Mouse (Mus musculus): ENCODE measurements at regions not wholly inside any gene's neighbourhood (a gene's known extent, or its start where the extent isn't known, plus 50 kb on each side); places are given as distances from the start of the nearest gene placed in this dataset.

- Histone ChIP-seq H3K9ac (ENCODE audit: low read depth, low read length) (no peak overlapping the region), H3K4me2 (replicated peaks; ENCODE audit: low read depth) (no peak overlapping the region), H3K4me3 (ENCODE audit: low read depth, low read length) (no peak overlapping the region), H3K36me3 (ENCODE audit: control insufficient read depth, insufficient read depth) (no peaks in the 10 kb centered on the region), H3K27ac (ENCODE audit: low read depth, low read length) (no peak overlapping the region), H3K9me3 (ENCODE audit: control insufficient read depth) (no peaks in the 10 kb centered on the region), H3K27me3 (replicated peaks; ENCODE audit: control insufficient read depth, insufficient read depth, low read length) (no peaks in the 10 kb centered on the region), H3K4me1 (replicated peaks; ENCODE audit: control insufficient read depth, insufficient read depth, low read length) (no peaks in the 10 kb centered on the region)
- 66% methylated on average over 6 of the region's 6 CpGs for WGBS
- ATAC-seq = no peak
- no peak for TF ChIP-seq CTCF (IDR thresholded peaks at IDR 0.05; ENCODE audit: low read depth)
Measured at GRCm38 (mm10) chr6:100491811-100492210, 179.1 kb downstream of the Shq1 start.

- no peaks in the 10 kb centered on the region for H3K36me3 ChIP-seq (ENCODE audit: control insufficient read depth, insufficient read depth)
- 88% methylated on average over 7 of the region's 7 CpGs for WGBS
- no peak overlapping the region for H3K4me2 ChIP-seq (replicated peaks; ENCODE audit: low read depth)
- H3K9ac ChIP-seq (ENCODE audit: low read depth, low read length) = no peak overlapping the region
- H3K27ac ChIP-seq (ENCODE audit: low read depth, low read length) = no peak overlapping the region
- H3K27me3 ChIP-seq (replicated peaks; ENCODE audit: control insufficient read depth, insufficient read depth, low read length) = no peaks in the 10 kb centered on the region
- no peak for TF ChIP-seq CTCF (IDR thresholded peaks at IDR 0.05; ENCODE audit: low read depth)
- ATAC-seq = no peak
- no peaks in the 10 kb centered on the region for H3K9me3 ChIP-seq (ENCODE audit: control insufficient read depth)
- H3K4me3 ChIP-seq (ENCODE audit: low read depth, low read length) = no peak overlapping the region
- no peaks in the 10 kb centered on the region for H3K4me1 ChIP-seq (replicated peaks; ENCODE audit: control insufficient read depth, insufficient read depth, low read length)
Measured at GRCm38 (mm10) chr6:100490920-100491712, 179.8 kb downstream of the Shq1 start.

DNA sequence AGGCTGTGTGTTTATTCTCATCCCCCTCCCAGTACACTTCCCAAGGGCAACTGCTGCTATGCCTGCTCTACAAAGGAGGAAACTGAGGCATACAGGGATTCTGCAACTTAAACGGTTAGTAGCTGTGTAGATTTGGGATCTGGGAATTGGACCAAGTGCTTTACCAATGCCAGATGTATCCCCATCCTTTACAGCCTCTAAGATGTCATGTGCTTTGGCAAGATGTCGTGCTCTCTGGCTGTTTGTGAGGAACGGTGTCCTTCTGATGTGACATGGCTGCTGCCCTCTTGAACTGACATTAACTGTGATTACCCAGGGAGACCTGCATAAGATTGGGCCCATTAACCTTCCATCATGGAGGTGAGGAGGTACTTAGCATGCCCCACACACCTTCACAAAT, 187.1 kb downstream of the Shq1 start:
- H3K4me3 ChIP-seq (ENCODE audit: low read depth, low read length) = no peak overlapping the region

DNA sequence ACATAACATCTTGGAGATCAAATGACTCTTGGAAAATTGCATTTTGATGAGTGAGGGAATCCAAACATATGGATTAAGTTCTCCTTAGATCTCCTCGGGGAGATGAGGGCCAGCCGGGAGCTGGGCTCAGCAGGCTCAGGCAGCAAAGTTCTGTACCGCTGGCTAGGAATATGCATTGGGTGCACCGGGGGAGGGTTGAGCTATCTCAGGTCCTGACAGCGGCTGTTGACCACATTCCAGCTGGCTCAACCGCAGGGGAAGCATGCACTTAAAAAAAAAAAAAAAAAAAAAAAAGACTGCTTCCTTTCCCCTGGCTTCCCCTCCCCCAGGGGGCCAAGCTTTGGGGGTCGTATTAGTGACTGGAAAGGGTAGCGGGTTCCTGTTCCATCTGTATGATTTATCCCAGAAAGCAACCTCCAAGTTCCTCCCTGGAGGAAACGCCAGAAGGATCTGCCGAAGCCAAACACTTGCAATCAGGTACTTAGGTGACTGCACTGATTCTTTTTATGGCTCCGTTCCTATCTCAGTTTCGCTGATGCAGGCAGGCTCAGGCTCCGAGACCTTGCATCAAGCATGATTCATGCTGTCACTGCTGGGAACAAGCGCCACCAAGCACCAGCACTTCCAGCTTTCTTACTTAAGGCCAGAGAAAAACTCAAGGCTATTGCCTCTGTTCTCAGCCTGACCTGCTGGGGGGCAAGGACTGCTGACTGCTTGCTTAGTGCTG, 187.7 kb downstream of the Shq1 start:
- WGBS = 8% methylated on average over 14 of the region's 14 CpGs
- Histone ChIP-seq H3K27me3 (replicated peaks; ENCODE audit: control insufficient read depth, insufficient read depth, low read length) (peaks cover 3% of the 10 kb centered on the region; the same call in 1 of the 2 replicates), H3K4me1 (replicated peaks; ENCODE audit: control insufficient read depth, insufficient read depth, low read length) (no peaks in the 10 kb centered on the region), H3K9me3 (ENCODE audit: control insufficient read depth) (no peaks in the 10 kb centered on the region), H3K27ac (ENCODE audit: low read depth, low read length) (no peak overlapping the region), H3K36me3 (ENCODE audit: control insufficient read depth, insufficient read depth) (no peaks in the 10 kb centered on the region), H3K4me3 (ENCODE audit: low read depth, low read length) (no peak overlapping the region), H3K4me2 (replicated peaks; ENCODE audit: low read depth) (peak overlapping the region; percentile 27), H3K9ac (ENCODE audit: low read depth, low read length) (no peak overlapping the region; the same call in 1 of the 2 replicates)
- no peak for TF ChIP-seq CTCF (IDR thresholded peaks at IDR 0.05; ENCODE audit: low read depth)
- no peak; the same call in 1 of the 2 replicates for ATAC-seq

More for the DNA sequence above, 187.1 kb downstream of the Shq1 start:
- 69% methylated on average over 3 of the region's 3 CpGs for WGBS
- H3K9me3 ChIP-seq (ENCODE audit: control insufficient read depth) = no peaks in the 10 kb centered on the region
- peak overlapping the region; percentile 27; the same call in 1 of the 2 replicates for H3K4me2 ChIP-seq (replicated peaks; ENCODE audit: low read depth)
- no peak for ATAC-seq
- H3K27me3 ChIP-seq (replicated peaks; ENCODE audit: control insufficient read depth, insufficient read depth, low read length) = peaks cover 3% of the 10 kb centered on the region; the same call in 1 of the 2 replicates
- no peaks in the 10 kb centered on the region for H3K4me1 ChIP-seq (replicated peaks; ENCODE audit: control insufficient read depth, insufficient read depth, low read length)
- TF ChIP-seq CTCF (IDR thresholded peaks at IDR 0.05; ENCODE audit: low read depth) = no peak
- H3K27ac ChIP-seq (ENCODE audit: low read depth, low read length) = no peak overlapping the region
- no peaks in the 10 kb centered on the region for H3K36me3 ChIP-seq (ENCODE audit: control insufficient read depth, insufficient read depth)
- H3K9ac ChIP-seq (ENCODE audit: low read depth, low read length) = no peak overlapping the region

- H3K27ac ChIP-seq (ENCODE audit: low read depth, low read length) = no peak overlapping the region
- no peaks in the 10 kb centered on the region for H3K9me3 ChIP-seq (ENCODE audit: control insufficient read depth)
- ATAC-seq = no peak
- H3K4me1 ChIP-seq (replicated peaks; ENCODE audit: control insufficient read depth, insufficient read depth, low read length) = no peaks in the 10 kb centered on the region
- TF ChIP-seq CTCF (IDR thresholded peaks at IDR 0.05; ENCODE audit: low read depth) = no peak
- WGBS = 52% methylated on average over 7 of the region's 7 CpGs
- H3K4me3 ChIP-seq (ENCODE audit: low read depth, low read length) = no peak overlapping the region
- H3K4me2 ChIP-seq (replicated peaks; ENCODE audit: low read depth) = peak overlapping the region; percentile 27; the same call in 1 of the 2 replicates
- H3K9ac ChIP-seq (ENCODE audit: low read depth, low read length) = no peak overlapping the region; the same call in 1 of the 2 replicates
- H3K27me3 ChIP-seq (replicated peaks; ENCODE audit: control insufficient read depth, insufficient read depth, low read length) = peaks cover 3% of the 10 kb centered on the region; the same call in 1 of the 2 replicates
- no peaks in the 10 kb centered on the region for H3K36me3 ChIP-seq (ENCODE audit: control insufficient read depth, insufficient read depth)
Measured at GRCm38 (mm10) chr6:100482572-100482971, 188.4 kb downstream of the Shq1 start.

DNA sequence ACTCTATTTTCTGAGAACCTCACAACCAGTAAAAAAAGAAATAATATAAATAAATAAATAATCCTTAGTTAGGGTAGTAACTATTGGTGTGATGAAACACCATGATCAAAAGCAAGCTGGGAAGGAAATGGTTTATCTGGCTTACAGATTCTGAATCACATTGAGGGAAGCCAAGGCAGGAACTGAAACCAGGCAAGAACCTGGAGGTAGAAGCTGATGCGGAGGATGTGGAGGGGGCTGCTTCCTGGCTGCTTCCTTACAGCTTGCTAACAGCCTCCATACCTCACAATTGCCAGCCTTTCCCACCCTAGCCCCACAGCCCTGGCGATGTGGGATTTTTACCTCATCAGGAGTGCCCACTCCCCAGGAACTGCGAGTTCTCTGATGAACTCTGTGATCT, 190.4 kb downstream of the Shq1 start:
- H3K36me3 ChIP-seq (ENCODE audit: control insufficient read depth, insufficient read depth) = no peaks in the 10 kb centered on the region
- no peak for ATAC-seq
- WGBS = 81% methylated on average over 3 of the region's 3 CpGs
- H3K27me3 ChIP-seq (replicated peaks; ENCODE audit: control insufficient read depth, insufficient read depth, low read length) = peaks cover 3% of the 10 kb centered on the region; the same call in 1 of the 2 replicates
- H3K4me2 ChIP-seq (replicated peaks; ENCODE audit: low read depth) = no peak overlapping the region
- no peak overlapping the region for H3K27ac ChIP-seq (ENCODE audit: low read depth, low read length)
- no peaks in the 10 kb centered on the region for H3K4me1 ChIP-seq (replicated peaks; ENCODE audit: control insufficient read depth, insufficient read depth, low read length)
- no peak overlapping the region for H3K9ac ChIP-seq (ENCODE audit: low read depth, low read length)
- H3K4me3 ChIP-seq (ENCODE audit: low read depth, low read length) = no peak overlapping the region
- TF ChIP-seq CTCF (IDR thresholded peaks at IDR 0.05; ENCODE audit: low read depth) = no peak
- no peaks in the 10 kb centered on the region for H3K9me3 ChIP-seq (ENCODE audit: control insufficient read depth)
